Mouse (Mus musculus): ENCODE results near the gene Adam22. TPM values are rescaled to one million over a fixed set of nuclear protein-coding genes. Genes with fewer than 3 reads are reported as not detected.

Adam22 gene
- polyA plus RNA-seq (2014; fragmentation: Nextera tagmentation; extraction: Ambion mirVana), result 11.5 and 12.7 TPM in 2 replicates

DNA sequence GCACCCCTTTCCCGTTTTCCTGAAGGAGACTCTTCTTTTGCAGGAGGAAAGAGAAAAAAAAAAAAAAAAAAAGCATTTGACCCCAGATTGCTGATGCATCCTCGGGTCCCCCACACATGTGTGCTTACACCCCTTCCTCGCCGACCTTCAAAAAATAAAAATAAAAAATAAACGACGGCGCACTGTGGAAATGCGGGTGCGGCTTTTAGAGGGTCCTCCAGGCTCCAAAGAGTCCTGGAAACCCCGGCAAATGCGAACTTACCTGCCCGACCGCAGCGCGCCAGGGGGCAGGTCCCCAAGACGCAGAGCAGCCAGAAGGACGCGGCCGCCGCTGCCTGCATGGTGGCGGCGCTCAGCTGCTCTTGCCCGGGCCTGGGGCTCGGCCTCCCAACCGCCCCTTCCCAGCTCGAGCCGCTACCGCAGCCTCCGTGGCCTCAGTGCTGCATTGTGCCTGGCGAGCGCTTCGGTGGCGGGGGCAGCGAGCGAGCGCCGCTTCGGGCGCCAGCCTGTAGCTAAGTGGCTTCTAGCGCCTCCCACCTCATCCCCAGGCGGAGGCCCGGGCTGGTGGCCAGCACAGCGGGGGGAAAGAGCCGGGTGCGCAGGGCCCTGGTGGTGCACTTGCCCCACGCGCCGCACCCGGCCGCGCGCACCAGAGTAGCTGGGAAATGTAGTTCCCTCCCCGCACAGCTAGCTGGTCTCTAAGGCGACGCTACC lies at the start of gene Adam22:
Gene Adam22 (minus strand): TSS at position 547 of the 714 bp plus-strand sequence.
- Histone ChIP-seq H3K4me2 (ENCODE audit: low read length) (peak within 1 kb of the TSS; percentile 93), H3K4me1 (ENCODE audit: control insufficient read depth in 2 of 2, insufficient read depth in 2 of 2, low read length in 2 of 2) (peaks cover 0 to 6% of the 10 kb centered on the region in 2 experiments; a peak in 2 of 4 replicates), H3K27me3 (ENCODE audit: control insufficient read depth, insufficient read depth, low read length) (0 out of 2 replicates have a peak, but pooled peaks cover 3% of the 10 kb centered on the region), H3K36me3 (ENCODE audit: control insufficient read depth, insufficient read depth, low read length) (no peaks in the 10 kb centered on the region), H3K9me3 (ENCODE audit: control insufficient read depth, low read length) (no peaks in the 10 kb centered on the region), H3K27ac (replicated peaks in 1 of 2; ENCODE audit: control insufficient read depth in 1 of 2, insufficient read depth in 1 of 2, low read depth in 2 of 2, low read length in 2 of 2) (peak within 1 kb of the TSS; percentile 34 to 55; a peak in 1 of 4 replicates), H3K9ac (ENCODE audit: low read length) (peak within 1 kb of the TSS; percentile 86), H3K4me3 (ENCODE audit: control insufficient read depth in 1 of 2, insufficient read depth in 1 of 2, low read depth in 1 of 2, low read length in 2 of 2) (peak within 1 kb of the TSS; percentile 80 to 90)
- peak; percentile 93 for ATAC-seq (ENCODE audit: insufficient number of reproducible peaks, insufficient read depth, low FRiP score, low read depth)
- WGBS, result under 1% methylated on average over 49 of the region's 55 CpGs

DNA sequence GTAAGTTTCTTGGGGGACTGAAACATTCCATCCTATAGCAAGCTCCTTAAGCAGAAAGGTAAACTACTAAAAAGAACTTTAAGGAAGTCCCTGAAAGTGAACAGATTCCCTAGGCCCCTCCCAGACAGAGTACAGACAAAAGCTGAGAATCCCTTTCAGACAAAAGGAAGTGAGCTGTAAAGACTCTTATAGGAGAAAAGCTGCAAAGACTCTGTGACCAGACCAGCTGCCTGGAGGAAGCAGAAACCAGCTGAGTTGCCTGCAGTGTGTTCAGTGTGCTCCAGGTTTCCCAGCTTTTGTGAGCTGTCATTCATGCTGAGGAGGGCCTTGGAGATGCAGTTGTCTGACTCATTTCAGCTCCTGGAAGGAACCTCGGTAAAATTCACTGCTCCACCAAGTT lies 49.5 kb upstream of the Adam22 start:
- Histone ChIP-seq H3K4me1 (ENCODE audit: control insufficient read depth in 2 of 2, insufficient read depth in 2 of 2, low read length in 2 of 2) (peaks cover 0 to 9% of the 10 kb centered on the region in 2 experiments; a peak in 2 of 4 replicates), H3K4me3 (ENCODE audit: control insufficient read depth in 1 of 2, insufficient read depth in 1 of 2, low read depth in 1 of 2, low read length in 2 of 2) (no peak overlapping the region), H3K9me3 (ENCODE audit: control insufficient read depth, low read length) (no peaks in the 10 kb centered on the region), H3K27ac (replicated peaks in 1 of 2; ENCODE audit: control insufficient read depth in 1 of 2, insufficient read depth in 1 of 2, low read depth in 2 of 2, low read length in 2 of 2) (no peak overlapping the region), H3K4me2 (ENCODE audit: low read length) (no peak overlapping the region), H3K36me3 (ENCODE audit: control insufficient read depth, insufficient read depth, low read length) (peaks cover 48% of the 10 kb centered on the region), H3K9ac (ENCODE audit: low read length) (no peak overlapping the region), H3K27me3 (ENCODE audit: control insufficient read depth, insufficient read depth, low read length) (no peaks in the 10 kb centered on the region)
- ATAC-seq (ENCODE audit: insufficient number of reproducible peaks, insufficient read depth, low FRiP score, low read depth), result no peak
- 19% methylated on average over 1 of the region's 1 CpGs for WGBS

DNA sequence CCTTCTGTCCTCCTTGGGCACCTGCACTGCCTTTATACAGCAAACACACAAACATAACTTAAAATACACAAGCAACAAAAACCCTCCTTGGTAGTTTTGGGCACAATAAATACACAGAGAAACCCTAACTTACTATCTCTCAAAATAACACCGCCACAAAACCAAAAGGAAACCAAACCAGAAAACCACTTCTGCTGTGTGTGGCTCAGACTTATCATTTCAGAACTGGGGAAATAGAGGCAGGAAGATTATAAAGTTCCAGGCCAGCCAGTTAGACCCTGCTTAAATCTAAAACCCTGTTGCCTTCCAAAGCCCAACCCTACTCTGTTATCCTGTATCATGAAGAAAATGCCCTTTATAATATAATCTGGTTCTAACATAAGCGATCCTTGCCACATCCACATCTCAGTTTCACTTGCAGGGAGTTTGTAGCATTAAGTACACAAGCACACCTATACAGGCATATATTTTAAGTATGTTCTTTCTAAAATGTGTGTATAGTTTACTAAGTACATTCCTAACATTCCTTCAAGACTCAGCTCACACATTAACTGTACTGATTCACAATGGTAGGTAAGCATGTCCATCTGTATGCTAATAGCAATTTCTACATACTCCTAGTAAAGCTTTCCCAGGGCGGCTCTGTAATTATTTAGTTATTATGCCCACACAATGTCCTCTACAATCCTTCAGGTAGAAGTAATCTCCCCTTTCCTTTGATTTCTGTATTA lies 48.9 kb upstream of the Adam22 start:
- 89% methylated on average over 3 of the region's 3 CpGs for WGBS
- H3K9me3 ChIP-seq (ENCODE audit: control insufficient read depth, low read length), result no peaks in the 10 kb centered on the region
- ATAC-seq (ENCODE audit: insufficient number of reproducible peaks, insufficient read depth, low FRiP score, low read depth), result no peak
- H3K4me1 ChIP-seq (ENCODE audit: control insufficient read depth in 2 of 2, insufficient read depth in 2 of 2, low read length in 2 of 2), result peaks cover 0 to 9% of the 10 kb centered on the region in 2 experiments; a peak in 2 of 4 replicates
- H3K27me3 ChIP-seq (ENCODE audit: control insufficient read depth, insufficient read depth, low read length), result no peaks in the 10 kb centered on the region
- peaks cover 54% of the 10 kb centered on the region for H3K36me3 ChIP-seq (ENCODE audit: control insufficient read depth, insufficient read depth, low read length)
- H3K4me2 ChIP-seq (ENCODE audit: low read length), result no peak overlapping the region
- no peak overlapping the region for H3K4me3 ChIP-seq (ENCODE audit: control insufficient read depth in 1 of 2, insufficient read depth in 1 of 2, low read depth in 1 of 2, low read length in 2 of 2)
- no peak overlapping the region for H3K9ac ChIP-seq (ENCODE audit: low read length)
- H3K27ac ChIP-seq (replicated peaks in 1 of 2; ENCODE audit: control insufficient read depth in 1 of 2, insufficient read depth in 1 of 2, low read depth in 2 of 2, low read length in 2 of 2), result no peak overlapping the region

DNA sequence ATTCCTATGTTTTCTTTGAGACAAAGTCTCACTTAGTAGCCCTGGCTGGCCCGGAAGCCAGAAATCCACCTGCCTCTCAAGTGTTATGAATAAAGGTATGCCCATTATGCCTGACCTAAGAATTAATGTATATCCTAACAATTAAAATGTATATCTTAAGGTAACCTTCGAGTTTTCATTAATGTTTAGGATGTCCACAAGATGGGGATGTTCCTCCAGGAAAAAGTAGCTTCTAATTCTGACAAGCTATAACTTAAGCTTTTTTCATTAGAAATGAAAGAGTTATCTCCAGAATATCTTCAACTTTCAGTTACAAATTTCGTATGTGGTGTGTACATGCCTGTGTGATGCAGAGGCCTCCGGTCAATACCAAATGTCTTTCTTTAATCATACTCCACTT lies 40.8 kb upstream of the Adam22 start:
- H3K4me1 ChIP-seq (ENCODE audit: control insufficient read depth in 2 of 2, insufficient read depth in 2 of 2, low read length in 2 of 2), result no peaks in the 10 kb centered on the region
- WGBS, result 84% methylated on average over 4 of the region's 4 CpGs

DNA sequence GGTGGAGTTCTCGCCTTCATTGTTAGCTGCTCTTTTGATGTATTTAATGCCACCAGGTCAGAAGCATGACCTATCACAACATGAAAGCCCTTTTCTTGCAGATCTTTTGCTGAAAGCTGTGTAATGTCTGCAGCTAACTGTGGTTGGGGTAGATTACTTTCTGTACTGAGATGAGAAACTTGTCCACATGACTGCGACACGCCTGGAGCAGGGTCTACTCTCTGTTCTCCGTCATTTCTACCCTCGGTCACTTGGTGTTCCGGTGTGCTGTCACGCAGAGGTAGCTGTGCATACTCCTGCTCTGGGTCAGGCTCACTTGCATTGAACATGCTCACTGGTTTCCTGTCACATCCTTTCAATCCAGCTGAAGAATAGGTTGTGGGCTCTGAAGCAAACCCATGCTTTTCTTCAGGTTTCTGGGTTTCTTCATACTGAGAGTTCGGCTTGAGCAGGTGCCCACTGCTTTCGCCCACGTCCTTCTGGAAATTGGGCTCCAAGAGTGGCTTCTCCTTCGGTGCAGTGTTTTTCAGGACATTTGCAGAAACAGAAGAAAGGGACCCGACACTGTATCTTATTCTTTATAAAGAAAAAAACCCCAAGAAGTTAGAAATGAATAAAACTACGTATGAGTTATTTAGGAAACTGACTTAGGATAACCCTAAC lies 29.8 kb upstream of the Adam22 start:
- Histone ChIP-seq H3K4me3 (ENCODE audit: control insufficient read depth in 1 of 2, insufficient read depth in 1 of 2, low read depth in 1 of 2, low read length in 2 of 2) (no peak overlapping the region), H3K27ac (replicated peaks in 1 of 2; ENCODE audit: control insufficient read depth in 1 of 2, insufficient read depth in 1 of 2, low read depth in 2 of 2, low read length in 2 of 2) (no peak overlapping the region), H3K36me3 (ENCODE audit: control insufficient read depth, insufficient read depth, low read length) (peaks cover 65% of the 10 kb centered on the region), H3K9me3 (ENCODE audit: control insufficient read depth, low read length) (no peaks in the 10 kb centered on the region), H3K9ac (ENCODE audit: low read length) (no peak overlapping the region), H3K27me3 (ENCODE audit: control insufficient read depth, insufficient read depth, low read length) (no peaks in the 10 kb centered on the region), H3K4me1 (ENCODE audit: control insufficient read depth in 2 of 2, insufficient read depth in 2 of 2, low read length in 2 of 2) (no peaks in the 10 kb centered on the region), H3K4me2 (ENCODE audit: low read length) (no peak overlapping the region)
- WGBS, result 93% methylated on average over 13 of the region's 13 CpGs
- ATAC-seq (ENCODE audit: insufficient number of reproducible peaks, insufficient read depth, low FRiP score, low read depth), result no peak

More for the DNA sequence above, 40.8 kb upstream of the Adam22 start:
- Histone ChIP-seq H3K27ac (replicated peaks in 1 of 2; ENCODE audit: control insufficient read depth in 1 of 2, insufficient read depth in 1 of 2, low read depth in 2 of 2, low read length in 2 of 2) (no peak overlapping the region), H3K9me3 (ENCODE audit: control insufficient read depth, low read length) (no peaks in the 10 kb centered on the region), H3K27me3 (ENCODE audit: control insufficient read depth, insufficient read depth, low read length) (no peaks in the 10 kb centered on the region), H3K4me3 (ENCODE audit: control insufficient read depth in 1 of 2, insufficient read depth in 1 of 2, low read depth in 1 of 2, low read length in 2 of 2) (no peak overlapping the region), H3K36me3 (ENCODE audit: control insufficient read depth, insufficient read depth, low read length) (peaks cover 79% of the 10 kb centered on the region), H3K9ac (ENCODE audit: low read length) (no peak overlapping the region), H3K4me2 (ENCODE audit: low read length) (no peak overlapping the region)
- no peak for ATAC-seq (ENCODE audit: insufficient number of reproducible peaks, insufficient read depth, low FRiP score, low read depth)

DNA sequence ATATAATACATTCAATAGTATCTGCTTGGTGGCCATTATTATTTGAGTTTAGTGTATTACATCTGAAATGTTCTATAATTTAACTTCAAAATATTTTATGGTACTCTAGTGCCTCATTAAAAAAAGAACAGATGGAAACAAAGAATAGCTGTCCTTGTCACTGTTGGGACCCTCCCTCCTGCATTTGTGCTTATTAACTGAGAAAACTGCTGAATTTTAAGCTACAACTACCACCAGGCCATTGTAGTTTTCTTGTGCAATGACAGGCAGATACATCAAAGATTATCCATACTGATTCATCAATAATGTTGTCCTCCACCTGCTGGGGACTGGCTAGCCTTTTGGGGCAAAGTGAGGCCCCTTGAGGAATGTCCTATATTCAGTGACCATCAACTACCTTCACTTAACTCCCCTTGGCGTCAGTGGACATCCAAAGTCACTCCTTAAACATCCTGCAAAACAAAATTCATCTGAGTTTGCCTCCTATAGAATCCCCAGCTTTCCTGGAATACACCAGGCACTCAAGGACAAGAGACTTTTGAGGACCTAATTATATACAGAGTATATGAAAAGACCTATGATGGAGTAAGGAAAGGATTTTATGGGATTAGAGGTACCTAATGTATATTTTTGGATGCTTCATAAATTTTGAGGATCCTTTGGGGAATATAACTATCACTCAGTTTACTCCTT lies 26.1 kb upstream of the Adam22 start:
- Histone ChIP-seq H3K27me3 (ENCODE audit: control insufficient read depth, insufficient read depth, low read length) (no peaks in the 10 kb centered on the region), H3K27ac (replicated peaks in 1 of 2; ENCODE audit: control insufficient read depth in 1 of 2, insufficient read depth in 1 of 2, low read depth in 2 of 2, low read length in 2 of 2) (no peak overlapping the region), H3K4me2 (ENCODE audit: low read length) (no peak overlapping the region), H3K36me3 (ENCODE audit: control insufficient read depth, insufficient read depth, low read length) (peaks cover 34% of the 10 kb centered on the region), H3K9ac (ENCODE audit: low read length) (no peak overlapping the region), H3K9me3 (ENCODE audit: control insufficient read depth, low read length) (no peaks in the 10 kb centered on the region), H3K4me3 (ENCODE audit: control insufficient read depth in 1 of 2, insufficient read depth in 1 of 2, low read depth in 1 of 2, low read length in 2 of 2) (no peak overlapping the region), H3K4me1 (ENCODE audit: control insufficient read depth in 2 of 2, insufficient read depth in 2 of 2, low read length in 2 of 2) (no peaks in the 10 kb centered on the region)
- ATAC-seq (ENCODE audit: insufficient number of reproducible peaks, insufficient read depth, low FRiP score, low read depth), result no peak
- 68% methylated on average over 1 of the region's 1 CpGs for WGBS

DNA sequence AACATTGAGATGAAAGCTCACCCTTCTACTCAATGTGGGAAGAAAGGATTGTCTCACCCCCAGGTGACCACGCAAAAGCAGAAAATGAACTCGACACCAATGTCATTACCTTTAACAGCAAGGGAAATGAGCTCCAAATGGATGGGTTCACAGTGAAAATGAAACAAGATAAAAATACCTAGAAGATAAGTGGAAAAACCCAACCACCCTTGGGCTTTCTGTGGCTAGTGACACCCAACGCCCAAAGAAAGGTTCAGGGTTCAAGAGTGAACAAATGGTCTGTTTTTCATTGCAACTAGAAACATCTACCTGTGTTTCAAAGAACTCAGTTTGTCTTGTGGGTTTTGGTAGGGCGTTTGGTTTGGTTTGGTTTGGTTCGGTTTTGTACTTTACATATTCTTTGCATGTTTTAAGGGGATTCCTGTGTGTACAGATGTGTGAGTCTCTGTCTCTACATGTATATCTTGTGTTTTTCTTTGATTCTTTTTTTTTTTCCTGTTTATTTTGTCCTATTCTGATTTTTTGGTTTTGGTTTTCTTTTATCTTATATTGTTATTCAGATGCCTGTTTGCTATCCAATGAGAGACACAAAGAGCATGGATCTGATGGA lies 6.4 kb upstream of the Adam22 start:
- Histone ChIP-seq H3K36me3 (ENCODE audit: control insufficient read depth, insufficient read depth, low read length) (no peaks in the 10 kb centered on the region), H3K9me3 (ENCODE audit: control insufficient read depth, low read length) (no peaks in the 10 kb centered on the region), H3K27ac (replicated peaks in 1 of 2; ENCODE audit: control insufficient read depth in 1 of 2, insufficient read depth in 1 of 2, low read depth in 2 of 2, low read length in 2 of 2) (no peak overlapping the region), H3K4me2 (ENCODE audit: low read length) (no peak overlapping the region), H3K27me3 (ENCODE audit: control insufficient read depth, insufficient read depth, low read length) (no peaks in the 10 kb centered on the region), H3K4me1 (ENCODE audit: control insufficient read depth in 2 of 2, insufficient read depth in 2 of 2, low read length in 2 of 2) (no peaks in the 10 kb centered on the region), H3K9ac (ENCODE audit: low read length) (no peak overlapping the region), H3K4me3 (ENCODE audit: control insufficient read depth in 1 of 2, insufficient read depth in 1 of 2, low read depth in 1 of 2, low read length in 2 of 2) (no peak overlapping the region)
- 70% methylated on average over 5 of the region's 5 CpGs for WGBS
- no peak for ATAC-seq (ENCODE audit: insufficient number of reproducible peaks, insufficient read depth, low FRiP score, low read depth)
